Mouse (Mus musculus): ENCODE results near the gene Skiv2l. TPM values are rescaled to one million over a fixed set of nuclear protein-coding genes. Genes with fewer than 3 reads are reported as not detected.
"Not testable (repeated sequence)": the region's sequence is repeated elsewhere in the genome, so short reads cannot be mapped to it uniquely, and the experiment has no call there.

Gene Skiv2l
- polyA plus RNA-seq, 1 experiment from 2014 or later: 39.2 TPM

DNA sequence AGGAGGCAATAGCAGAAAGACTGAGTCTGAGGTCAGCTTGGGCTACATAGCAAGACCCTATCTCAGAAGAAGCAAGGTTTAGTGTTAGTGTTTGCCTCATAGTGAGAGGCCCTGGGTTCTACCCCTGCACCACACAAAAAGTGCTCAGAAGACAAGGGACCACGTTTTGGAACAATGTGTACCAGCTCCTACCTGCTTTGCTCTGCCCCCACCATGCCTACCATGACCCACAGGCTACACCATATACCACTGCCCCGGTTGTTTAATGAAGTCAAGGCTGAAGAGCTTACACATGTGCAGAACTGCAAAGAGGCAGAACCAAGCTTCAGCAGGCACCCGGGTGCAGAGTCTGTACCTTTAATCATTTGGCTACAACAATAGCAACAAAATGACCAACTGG, 42.8 kb downstream of the Skiv2l start:
- H3K4me3 ChIP-seq (ENCODE audit: low read length): no peak overlapping the region
- 0 out of 2 replicates have a peak, but pooled peaks cover 3% of the 10 kb centered on the region for H3K9me3 ChIP-seq (ENCODE audit: control insufficient read depth, low read length)
- no peak overlapping the region for H3K4me2 ChIP-seq (ENCODE audit: low read depth, low read length)
- H3K27me3 ChIP-seq (replicated peaks; ENCODE audit: control insufficient read depth, insufficient read depth, low read length): no peaks in the 10 kb centered on the region
- 63% methylated on average over 3 of the region's 3 CpGs for WGBS
- no peak overlapping the region for H3K9ac ChIP-seq (ENCODE audit: low read depth, low read length)
- H3K4me1 ChIP-seq (ENCODE audit: control insufficient read depth, insufficient read depth, low read length): 0 out of 2 replicates have a peak, but pooled peaks cover 3% of the 10 kb centered on the region
- H3K36me3 ChIP-seq (ENCODE audit: control insufficient read depth, insufficient read depth, low read length): no peaks in the 10 kb centered on the region
- H3K27ac ChIP-seq (ENCODE audit: low read length): no peak overlapping the region
- ATAC-seq: no peak

DNA sequence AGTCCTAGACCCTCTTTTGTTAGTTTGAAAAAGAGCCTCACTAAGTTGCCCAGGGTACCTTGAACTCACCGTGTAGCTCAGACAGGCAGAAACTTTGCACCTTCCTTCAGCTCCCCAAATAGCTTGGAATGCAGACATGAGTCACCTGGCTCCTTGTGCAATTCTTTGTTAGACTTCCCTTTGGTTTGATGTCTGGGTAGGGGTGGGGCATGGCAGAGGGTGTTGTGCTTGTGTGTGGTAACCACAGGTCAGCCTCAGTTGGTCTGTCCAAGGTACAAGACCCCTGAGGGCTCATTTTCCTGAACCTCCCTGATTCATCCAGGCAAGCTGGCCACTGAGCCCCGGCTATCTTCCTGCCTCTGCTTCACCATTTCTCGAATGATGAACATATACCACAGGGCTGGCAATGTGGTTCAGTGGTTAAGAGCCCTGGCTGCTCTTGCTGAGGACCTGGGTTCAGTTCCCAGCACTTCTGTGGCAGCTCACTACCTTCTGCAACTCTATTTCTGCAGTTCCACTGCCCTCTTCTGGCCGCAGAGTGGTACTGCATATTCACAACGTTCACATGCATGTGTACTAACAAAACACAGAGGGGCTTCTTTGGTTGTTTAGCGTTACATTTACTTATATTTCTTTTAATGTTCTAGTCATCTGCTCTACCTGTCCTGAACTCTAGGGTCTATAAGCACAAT, 45.0 kb downstream of the Skiv2l start:
- Histone ChIP-seq H3K36me3 (ENCODE audit: control insufficient read depth, insufficient read depth, low read length) (no peaks in the 10 kb centered on the region), H3K4me3 (ENCODE audit: low read length) (no peak overlapping the region), H3K27ac (ENCODE audit: low read length) (no peak overlapping the region), H3K9me3 (ENCODE audit: control insufficient read depth, low read length) (0 out of 2 replicates have a peak, but pooled peaks cover 3% of the 10 kb centered on the region), H3K4me2 (ENCODE audit: low read depth, low read length) (no peak overlapping the region), H3K27me3 (replicated peaks; ENCODE audit: control insufficient read depth, insufficient read depth, low read length) (no peaks in the 10 kb centered on the region), H3K9ac (ENCODE audit: low read depth, low read length) (no peak overlapping the region), H3K4me1 (ENCODE audit: control insufficient read depth, insufficient read depth, low read length) (no peaks in the 10 kb centered on the region)
- 72% methylated on average over 6 of the region's 6 CpGs for WGBS
- ATAC-seq: no peak

DNA sequence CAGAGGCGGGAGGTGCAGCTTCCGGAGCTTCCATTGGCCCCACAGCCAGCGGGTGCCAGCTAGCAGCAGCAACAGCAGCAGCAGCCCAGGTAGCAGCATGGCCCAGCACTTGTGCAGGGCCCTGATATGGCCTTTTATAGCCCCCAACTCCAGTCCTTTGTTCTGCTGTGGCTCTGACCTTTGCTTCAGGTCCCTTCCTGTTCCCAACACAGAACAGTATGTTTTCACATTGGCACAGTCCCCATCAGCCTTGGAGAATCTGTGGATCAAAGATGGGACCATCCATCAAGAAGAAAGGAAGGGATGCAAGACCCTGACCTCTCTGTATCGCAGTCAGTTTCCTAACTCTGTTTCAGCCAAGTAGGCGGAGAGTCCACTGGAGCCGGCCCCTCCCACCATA, 45.7 kb downstream of the Skiv2l start, which contains the start of gene Cyp21a1:
Gene Cyp21a1, minus strand, starts transcription at position 261 of the 400 bp plus-strand sequence.
- H3K27ac ChIP-seq (ENCODE audit: low read length); ATAC-seq; H3K9ac ChIP-seq (ENCODE audit: low read depth, low read length); H3K4me3 ChIP-seq (ENCODE audit: low read length); H3K27me3 ChIP-seq (replicated peaks; ENCODE audit: control insufficient read depth, insufficient read depth, low read length); H3K4me1 ChIP-seq (ENCODE audit: control insufficient read depth, insufficient read depth, low read length); H3K4me2 ChIP-seq (ENCODE audit: low read depth, low read length); H3K9me3 ChIP-seq (ENCODE audit: control insufficient read depth, low read length); H3K36me3 ChIP-seq (ENCODE audit: control insufficient read depth, insufficient read depth, low read length): not testable (repeated sequence)
- 90% methylated on average over 4 of the region's 6 CpGs for WGBS

DNA sequence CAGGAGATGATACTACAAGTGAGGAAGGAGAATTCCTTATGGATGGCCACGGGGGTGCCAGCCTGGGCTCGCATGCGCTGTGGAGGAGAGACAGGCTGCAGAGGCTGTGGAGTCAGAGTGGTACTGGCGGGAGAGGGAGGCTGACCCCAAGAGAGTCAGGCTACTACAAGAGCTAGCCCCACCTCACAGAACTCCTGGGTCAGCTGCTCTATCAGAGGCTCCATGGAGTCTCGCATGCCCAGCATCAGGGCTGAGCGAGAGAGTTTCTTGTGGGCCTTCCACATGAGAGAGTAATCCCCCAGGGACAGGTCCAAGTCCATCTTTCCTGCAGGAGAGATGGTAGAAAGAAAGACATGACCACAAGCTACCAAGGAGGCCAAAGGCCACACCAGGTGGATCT, 46.6 kb downstream of the Skiv2l start:
- not testable (repeated sequence) for H3K4me3 ChIP-seq (ENCODE audit: low read length); H3K9ac ChIP-seq (ENCODE audit: low read depth, low read length); H3K27ac ChIP-seq (ENCODE audit: low read length); ATAC-seq; H3K9me3 ChIP-seq (ENCODE audit: control insufficient read depth, low read length); H3K4me2 ChIP-seq (ENCODE audit: low read depth, low read length); H3K36me3 ChIP-seq (ENCODE audit: control insufficient read depth, insufficient read depth, low read length); H3K27me3 ChIP-seq (replicated peaks; ENCODE audit: control insufficient read depth, insufficient read depth, low read length); H3K4me1 ChIP-seq (ENCODE audit: control insufficient read depth, insufficient read depth, low read length)
- 90% methylated on average over 6 of the region's 6 CpGs for WGBS

DNA sequence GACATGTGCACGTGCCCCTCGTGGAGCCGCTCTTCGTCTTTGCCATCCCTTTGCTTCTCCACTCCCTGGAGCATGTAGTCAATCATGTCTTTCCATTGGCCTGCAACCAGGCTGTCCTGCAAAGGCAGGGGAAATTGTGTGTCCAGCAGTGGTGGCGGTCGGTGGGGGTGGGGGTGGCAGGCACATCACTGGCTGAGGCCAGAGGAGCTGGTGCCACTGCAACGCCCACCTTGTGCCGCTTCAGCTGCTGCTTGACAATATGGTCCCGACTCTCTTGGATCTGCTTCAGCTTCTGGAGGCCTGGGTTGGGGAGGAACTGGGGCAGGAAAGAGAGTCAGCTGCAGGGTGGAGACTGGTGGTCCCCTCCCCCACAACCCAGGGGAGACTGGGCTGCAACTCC, 47.3 kb downstream of the Skiv2l start:
- H3K4me2 ChIP-seq (ENCODE audit: low read depth, low read length); H3K4me1 ChIP-seq (ENCODE audit: control insufficient read depth, insufficient read depth, low read length); H3K27ac ChIP-seq (ENCODE audit: low read length); H3K27me3 ChIP-seq (replicated peaks; ENCODE audit: control insufficient read depth, insufficient read depth, low read length); H3K9me3 ChIP-seq (ENCODE audit: control insufficient read depth, low read length); ATAC-seq; H3K36me3 ChIP-seq (ENCODE audit: control insufficient read depth, insufficient read depth, low read length); H3K4me3 ChIP-seq (ENCODE audit: low read length); H3K9ac ChIP-seq (ENCODE audit: low read depth, low read length): not testable (repeated sequence)
- 92% methylated on average over 9 of the region's 9 CpGs for WGBS

DNA sequence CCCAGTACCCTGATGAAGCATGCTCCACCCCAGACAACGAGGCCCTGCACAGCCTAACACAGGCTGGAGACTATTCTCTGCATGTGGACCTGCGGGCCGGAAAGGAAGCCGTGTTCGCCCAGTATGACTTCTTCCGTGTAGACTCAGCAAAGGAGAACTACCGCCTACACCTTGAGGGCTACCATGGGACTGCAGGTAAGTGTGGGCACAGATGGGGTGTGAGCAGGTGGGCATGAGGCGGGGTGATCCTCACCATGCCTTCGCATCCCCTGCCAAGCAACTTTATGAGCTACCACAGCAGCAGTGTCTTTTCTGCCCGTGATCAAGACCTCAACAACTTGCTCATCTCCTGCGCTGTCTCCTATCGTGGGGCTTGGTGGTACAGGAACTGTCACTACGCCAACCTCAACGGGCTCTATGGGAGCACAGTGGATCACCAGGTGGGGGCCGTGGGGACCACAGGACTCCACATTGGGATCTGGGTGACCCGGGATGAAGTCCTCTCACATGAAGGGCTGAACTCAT, 49.2 kb downstream of the Skiv2l start:
- not testable (repeated sequence) for H3K27ac ChIP-seq (ENCODE audit: low read length); H3K36me3 ChIP-seq (ENCODE audit: control insufficient read depth, insufficient read depth, low read length); H3K4me3 ChIP-seq (ENCODE audit: low read length); H3K4me1 ChIP-seq (ENCODE audit: control insufficient read depth, insufficient read depth, low read length); H3K27me3 ChIP-seq (replicated peaks; ENCODE audit: control insufficient read depth, insufficient read depth, low read length); H3K4me2 ChIP-seq (ENCODE audit: low read depth, low read length); ATAC-seq; H3K9ac ChIP-seq (ENCODE audit: low read depth, low read length); H3K9me3 ChIP-seq (ENCODE audit: control insufficient read depth, low read length)
- 90% methylated on average over 16 of the region's 16 CpGs for WGBS

DNA sequence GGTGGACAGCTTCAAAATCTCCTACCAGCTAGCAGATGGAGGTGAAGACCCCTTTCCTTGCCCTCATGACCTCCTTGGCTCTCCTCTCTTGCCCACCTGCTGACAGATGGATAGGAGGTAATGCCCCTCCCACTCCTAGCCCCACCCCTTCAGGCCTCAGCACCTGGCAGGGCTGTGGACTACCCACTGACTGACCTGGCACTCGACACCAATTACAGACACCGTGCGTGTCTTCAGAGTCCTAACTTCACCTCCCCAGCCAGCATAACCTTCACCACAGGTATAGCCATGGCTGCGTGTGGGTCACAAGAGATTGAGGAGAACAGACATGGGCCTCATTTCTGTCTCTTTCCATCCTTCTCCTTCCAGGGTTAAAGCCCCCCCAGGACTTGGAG, 50.5 kb downstream of the Skiv2l start:
- no peak for ATAC-seq

DNA sequence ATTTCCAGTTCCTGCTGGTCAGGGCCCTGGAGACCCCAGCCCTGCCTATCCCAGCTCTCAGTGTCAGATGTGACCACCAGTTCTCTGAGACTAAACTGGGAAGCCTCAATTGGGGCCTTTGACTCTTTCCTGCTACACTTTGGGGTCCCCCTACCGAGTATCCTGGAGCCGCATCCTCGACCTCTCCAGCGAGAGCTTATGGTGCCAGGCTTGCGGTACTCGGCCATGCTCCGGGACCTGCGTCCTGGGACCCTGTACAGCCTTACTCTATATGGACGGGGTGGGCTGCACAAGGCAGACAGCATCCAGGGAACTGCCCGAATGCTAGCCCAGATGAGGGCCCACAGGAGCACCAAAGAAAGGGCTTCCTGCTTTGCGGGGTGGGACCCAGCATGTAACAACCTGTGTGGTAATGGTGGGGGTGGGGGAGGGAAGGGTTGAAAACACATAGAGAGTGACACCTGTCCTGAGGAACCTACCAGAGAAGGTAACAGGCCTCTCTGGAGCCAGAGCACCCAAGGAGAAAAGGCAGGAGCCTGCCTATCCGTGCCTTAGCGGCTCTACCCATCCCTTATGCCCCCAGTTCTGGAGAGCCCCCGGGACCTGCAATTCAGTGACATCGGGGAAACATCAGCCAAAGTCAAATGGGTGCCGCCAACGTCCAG, 51.0 kb downstream of the Skiv2l start:
- Histone ChIP-seq H3K4me1 (ENCODE audit: control insufficient read depth, insufficient read depth, low read length) (no peaks in the 10 kb centered on the region), H3K9me3 (ENCODE audit: control insufficient read depth, low read length) (no peaks in the 10 kb centered on the region), H3K27ac (ENCODE audit: low read length) (no peak overlapping the region), H3K36me3 (ENCODE audit: control insufficient read depth, insufficient read depth, low read length) (no peaks in the 10 kb centered on the region), H3K9ac (ENCODE audit: low read depth, low read length) (no peak overlapping the region), H3K4me2 (ENCODE audit: low read depth, low read length) (no peak overlapping the region), H3K4me3 (ENCODE audit: low read length) (no peak overlapping the region), H3K27me3 (replicated peaks; ENCODE audit: control insufficient read depth, insufficient read depth, low read length) (no peaks in the 10 kb centered on the region)
- ATAC-seq: no peak
- WGBS: 91% methylated on average over 14 of the region's 17 CpGs

More for the DNA sequence above, 50.5 kb downstream of the Skiv2l start:
- no peak overlapping the region for H3K9ac ChIP-seq (ENCODE audit: low read depth, low read length)
- 90% methylated on average over 4 of the region's 4 CpGs for WGBS
- H3K4me2 ChIP-seq (ENCODE audit: low read depth, low read length): no peak overlapping the region
- no peaks in the 10 kb centered on the region for H3K9me3 ChIP-seq (ENCODE audit: control insufficient read depth, low read length)
- no peak overlapping the region for H3K27ac ChIP-seq (ENCODE audit: low read length)
- no peaks in the 10 kb centered on the region for H3K4me1 ChIP-seq (ENCODE audit: control insufficient read depth, insufficient read depth, low read length)
- no peak overlapping the region for H3K4me3 ChIP-seq (ENCODE audit: low read length)
- no peaks in the 10 kb centered on the region for H3K36me3 ChIP-seq (ENCODE audit: control insufficient read depth, insufficient read depth, low read length)
- no peaks in the 10 kb centered on the region for H3K27me3 ChIP-seq (replicated peaks; ENCODE audit: control insufficient read depth, insufficient read depth, low read length)

DNA sequence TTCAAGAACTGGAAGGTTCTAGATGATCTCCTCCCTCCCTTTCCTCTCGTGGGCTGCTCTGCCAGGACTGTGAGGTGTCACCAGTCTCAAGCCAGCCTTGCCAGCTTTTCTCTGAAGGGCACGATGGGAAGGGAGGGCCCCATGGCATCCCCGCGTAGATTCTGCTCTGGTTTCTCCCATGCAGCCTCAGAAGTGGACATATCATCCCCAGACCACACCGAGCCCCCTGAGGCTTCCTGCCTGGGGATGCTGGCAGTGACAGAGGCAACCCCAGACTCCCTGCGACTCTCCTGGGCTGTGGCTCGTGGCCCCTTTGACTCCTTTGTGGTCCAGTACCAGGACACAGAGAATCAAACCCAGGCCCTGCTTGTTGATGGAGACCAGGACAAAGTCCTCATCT, 51.9 kb downstream of the Skiv2l start:
- H3K27me3 ChIP-seq (replicated peaks; ENCODE audit: control insufficient read depth, insufficient read depth, low read length); H3K4me3 ChIP-seq (ENCODE audit: low read length); H3K36me3 ChIP-seq (ENCODE audit: control insufficient read depth, insufficient read depth, low read length); H3K4me2 ChIP-seq (ENCODE audit: low read depth, low read length); H3K9ac ChIP-seq (ENCODE audit: low read depth, low read length); H3K9me3 ChIP-seq (ENCODE audit: control insufficient read depth, low read length); H3K4me1 ChIP-seq (ENCODE audit: control insufficient read depth, insufficient read depth, low read length); ATAC-seq; H3K27ac ChIP-seq (ENCODE audit: low read length): not testable (repeated sequence)
- WGBS: 81% methylated on average over 6 of the region's 7 CpGs

Data from intestine, embryonic 16.5 days (tissue).